Mouse (Mus musculus) spleen, embryonic (tissue): ENCODE measurements around the gene Wipi2.

Source experiments
- CTCF ChIA-PET: fragments of 350-600 bp; sonication (Branson Sonifier 250); formaldehyde crosslinking; loops from one replicate; lab custom pipeline; 2022; lab: Charles Lee

Gene Wipi2

GRCm38 (mm10) chr5:142690343-142690742 lies 62.8 kb downstream of the Wipi2 start:
- CTCF ChIA-PET: no interaction called here

- CTCF ChIA-PET: no interaction called here
Observed at GRCm38 (mm10) chr5:142692248-142692647, 64.8 kb downstream of the Wipi2 start, which contains the start of gene Slc29a4. TSS of gene Slc29a4 (plus strand) at chr5:142692512.

- CTCF ChIA-PET: interaction anchor here (0.6 kb wide), 1 partner anchor 821 kb away, joined by 14 read pairs; no protein-coding TSS in a partner anchor
Observed at GRCm38 (mm10) chr5:142692971-142693737, 65.7 kb downstream of the Wipi2 start.

- CTCF ChIA-PET: interaction anchor here (0.6 kb wide), 1 partner anchor 821 kb away, joined by 14 read pairs; no protein-coding TSS in a partner anchor
Observed at GRCm38 (mm10) chr5:142693738-142694430, 66.4 kb downstream of the Wipi2 start.

- CTCF ChIA-PET: interaction anchor here (0.6 kb wide), 1 partner anchor 89 kb away, joined by 3 read pairs; no protein-coding TSS in a partner anchor
Observed at GRCm38 (mm10) chr5:142694627-142695340, 67.3 kb downstream of the Wipi2 start.

GRCm38 (mm10) chr5:142696258-142696657 lies 68.8 kb downstream of the Wipi2 start:
- CTCF ChIA-PET: no interaction called here

- CTCF ChIA-PET: no interaction called here
Observed at GRCm38 (mm10) chr5:142696865-142697264, 69.4 kb downstream of the Wipi2 start.

- CTCF ChIA-PET: no interaction called here
Observed at GRCm38 (mm10) chr5:142697742-142698141, 70.2 kb downstream of the Wipi2 start.

GRCm38 (mm10) chr5:142700842-142701589 lies 73.5 kb downstream of the Wipi2 start:
- CTCF ChIA-PET: interaction anchor here (0.8 kb wide), 1 partner anchor 920 kb away, joined by 6 read pairs; no protein-coding TSS in a partner anchor

GRCm38 (mm10) chr5:142701651-142702510 lies 74.4 kb downstream of the Wipi2 start:
- CTCF ChIA-PET: no interaction called here

GRCm38 (mm10) chr5:142702511-142703138 lies 75.1 kb downstream of the Wipi2 start:
- CTCF ChIA-PET: no interaction called here

GRCm38 (mm10) chr5:142703569-142703968 lies 76.1 kb downstream of the Wipi2 start:
- CTCF ChIA-PET: interaction anchor here (0.6 kb wide), 1 partner anchor 76 kb away, joined by 5 read pairs; no protein-coding TSS in a partner anchor

- CTCF ChIA-PET: no interaction called here
Observed at GRCm38 (mm10) chr5:142707709-142708108, 80.2 kb downstream of the Wipi2 start.

GRCm38 (mm10) chr5:142709436-142709835 lies 81.9 kb downstream of the Wipi2 start:
- CTCF ChIA-PET: no interaction called here

- CTCF ChIA-PET: interaction anchor here (0.6 kb wide), 1 partner anchor 154 kb away, joined by 3 read pairs; no protein-coding TSS in a partner anchor
Observed at GRCm38 (mm10) chr5:142712373-142712772, 84.9 kb downstream of the Wipi2 start.

GRCm38 (mm10) chr5:142713966-142714365 lies 86.5 kb downstream of the Wipi2 start:
- CTCF ChIA-PET: no interaction called here

GRCm38 (mm10) chr5:142715059-142715458 lies 87.6 kb downstream of the Wipi2 start:
- CTCF ChIA-PET: no interaction called here

- CTCF ChIA-PET: no interaction called here
Observed at GRCm38 (mm10) chr5:142716056-142716455, 88.6 kb downstream of the Wipi2 start.

- CTCF ChIA-PET: interaction anchor here (0.6 to 1.0 kb wide), 2 partner anchors 22 to 135 kb away, joined by 3 to 4 read pairs; no protein-coding TSS in a partner anchor
Observed at GRCm38 (mm10) chr5:142718037-142718436, 90.5 kb downstream of the Wipi2 start.
